Mouse (Mus musculus) heart, adult 2 months (tissue): Measurements from ENCODE around the gene Zscan2. TPM values are rescaled to one million over a fixed set of nuclear protein-coding genes. Genes with fewer than 3 reads are reported as not detected.

Experiments used
- DNase-seq, 2 experiments: peaks; one replicate each; pipeline ENCODE4 v3.0.0; 2021
- H3K27ac ChIP-seq: fragments of 200-600 bp; 2 replicates; pipeline ENCODE4 v1.8.1; 2022
- H3K27me3 ChIP-seq: fragments of 200-500 bp; 2 replicates; pipeline ENCODE4 v1.6.1; 2012; ENCODE audit warnings: mild to moderate bottlenecking, low read length, inconsistent platforms, mixed read lengths; ENCODE audit not compliant: control insufficient read depth, insufficient read depth
- H3K36me3 ChIP-seq: fragments of 200-500 bp; 2 replicates; pipeline ENCODE4 v1.6.1; 2012; ENCODE audit warnings: low read length, inconsistent platforms; ENCODE audit not compliant: control insufficient read depth, insufficient read depth
- H3K4me1 ChIP-seq: fragments of 200-500 bp; 2 replicates; pipeline ENCODE4 v1.6.1; 2011; ENCODE audit warnings: low read length; ENCODE audit not compliant: control insufficient read depth, insufficient read depth
- H3K4me3 ChIP-seq: fragments of 200-600 bp; 2 replicates; pipeline ENCODE4 v1.8.1; 2022
- H3K79me2 ChIP-seq: fragments of 200-500 bp; replicated peaks from 2 replicates; pipeline ENCODE4 v1.6.1; 2012; ENCODE audit warnings: mild to moderate bottlenecking, inconsistent platforms, low read length, moderate library complexity, mixed read lengths; ENCODE audit not compliant: control insufficient read depth, insufficient read depth
- H3K9ac ChIP-seq: fragments of 200-500 bp; 2 replicates; pipeline ENCODE4 v1.6.1; 2012; ENCODE audit warnings: low read depth, mild to moderate bottlenecking, control low read depth, inconsistent platforms, low read length, mixed read lengths
- CTCF ChIP-seq: fragments of 200-600 bp; IDR thresholded peaks from 2 replicates; pipeline ENCODE4 v1.8.1; 2022; ENCODE audit warnings: antibody characterized with exemption, mild to moderate bottlenecking, moderate library complexity
- EP300 ChIP-seq: fragments of 200-500 bp; IDR thresholded peaks from 2 replicates; pipeline ENCODE4 v1.6.1; 2011; ENCODE audit warnings: low read depth, low read length, control low read depth; ENCODE audit not compliant: insufficient read depth
- POLR2A ChIP-seq: fragments of 200-500 bp; IDR thresholded peaks from 2 replicates; pipeline ENCODE4 v1.6.1; 2011; ENCODE audit warnings: mild to moderate bottlenecking, low read depth, low read length, control low read depth; ENCODE audit not compliant: insufficient read depth
- WGBS: fragments of 180-500 bp; shearing (Covaris S2); methylation state at CpG from one replicate; pipeline ENCODE4 v1.1.7; 2018; 5-methylcytosine and 5-hydroxymethylcytosine counted together
- intact Hi-C: fragments of 180-260 bp; cut with DNase I; formaldehyde crosslinking; loops from one replicate; pipeline ENCODE4 v1.15.1; 2025
- polyA plus RNA-seq: library from polyadenylated mRNA; depleted of rRNA; stranded (reverse); fragments of >200 nt; gene quantifications from 2 replicates; pipeline ENCODE4 v1.2.3, GENCODE M21; 2012
- total RNA-seq, 2 experiments: library from RNA; stranded (reverse); gene quantifications; 2 replicates each; pipeline ENCODE4 v1.2.3; 2021

Zscan2 gene
- total and polyA plus RNA-seq, 3 experiments = 3.0 to 6.3 (median 5.7) TPM

DNA sequence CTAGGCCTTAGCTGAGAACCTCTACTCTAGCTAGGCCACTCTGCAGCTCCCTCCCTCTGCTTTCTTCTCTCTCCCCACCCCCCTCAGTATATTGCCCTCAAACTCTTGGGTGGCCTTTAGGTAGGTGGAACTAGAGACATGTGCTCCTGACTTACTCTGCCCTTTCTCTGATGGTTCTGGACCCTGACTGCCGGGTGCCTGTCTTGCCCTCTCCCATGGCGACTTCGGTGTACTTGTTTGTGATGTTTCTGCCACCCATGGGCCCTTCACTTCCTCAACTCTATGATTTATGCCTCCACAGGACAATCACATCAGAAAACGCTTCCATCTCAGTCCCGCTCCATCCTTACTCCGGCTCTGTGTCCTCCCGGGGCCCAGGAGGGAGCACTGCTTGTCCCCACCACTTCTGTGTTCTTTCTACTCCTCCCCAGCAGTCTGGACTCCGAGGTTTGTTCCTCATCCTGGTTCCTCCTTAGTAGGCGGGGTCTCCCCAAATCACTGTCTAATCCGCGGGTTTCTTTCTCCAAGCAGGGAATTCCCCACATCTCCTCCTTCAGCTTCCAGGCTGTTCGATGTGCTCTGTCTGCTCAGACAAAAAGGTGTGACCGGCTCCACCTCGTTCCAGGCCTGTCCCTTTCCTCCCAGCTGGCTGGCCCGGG is 15.0 kb upstream of the Zscan2 start:
- no peaks in the 10 kb centered on the region for H3K36me3 ChIP-seq
- TF ChIP-seq CTCF (no peak), POLR2A (0 out of 2 replicates have a peak, but pooled peaks have one; percentile 14)
- 63% methylated on average over 15 of the region's 15 CpGs for WGBS
- no peaks in the 10 kb centered on the region for H3K79me2 ChIP-seq
- H3K27ac ChIP-seq = no peak overlapping the region
- peak in 1 of 2 experiments; percentile 58 for DNase-seq
- intact Hi-C loops = no loop called here
- peaks cover 3% of the 10 kb centered on the region for H3K4me1 ChIP-seq
- peak overlapping the region; percentile 60 for H3K9ac ChIP-seq
- H3K27me3 ChIP-seq = no peaks in the 10 kb centered on the region
- H3K4me3 ChIP-seq = no peak overlapping the region

DNA sequence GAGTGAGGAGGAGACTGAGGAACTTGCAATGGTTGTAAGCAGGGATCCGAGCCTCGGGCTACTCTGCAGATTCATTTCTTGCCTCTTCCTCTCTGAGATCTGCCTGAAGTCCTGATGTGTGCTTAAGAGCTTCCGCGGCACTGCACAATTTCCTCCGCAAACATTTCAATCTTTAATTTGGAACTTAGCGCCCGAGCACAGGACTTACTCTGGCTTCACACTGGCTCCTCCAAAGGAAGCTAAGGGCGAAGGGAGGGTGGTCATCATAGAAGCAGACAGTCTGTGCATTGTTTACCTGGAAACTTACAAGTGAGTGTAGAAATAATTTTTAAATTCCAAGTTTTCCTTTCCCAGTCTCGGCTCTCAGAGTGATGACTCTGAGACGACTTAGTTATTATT is 14.4 kb upstream of the Zscan2 start:
- H3K27ac ChIP-seq = no peak overlapping the region
- intact Hi-C loops = no loop called here
- H3K36me3 ChIP-seq = no peaks in the 10 kb centered on the region
- WGBS = 81% methylated on average over 10 of the region's 10 CpGs
- peaks cover 3% of the 10 kb centered on the region for H3K4me1 ChIP-seq
- TF ChIP-seq POLR2A (no peak), EP300 (no peak), CTCF (no peak)
- no peak overlapping the region for H3K4me3 ChIP-seq
- DNase-seq = no peak
- H3K9ac ChIP-seq = peak overlapping the region; percentile 60
- no peaks in the 10 kb centered on the region for H3K79me2 ChIP-seq
- H3K27me3 ChIP-seq = no peaks in the 10 kb centered on the region

DNA sequence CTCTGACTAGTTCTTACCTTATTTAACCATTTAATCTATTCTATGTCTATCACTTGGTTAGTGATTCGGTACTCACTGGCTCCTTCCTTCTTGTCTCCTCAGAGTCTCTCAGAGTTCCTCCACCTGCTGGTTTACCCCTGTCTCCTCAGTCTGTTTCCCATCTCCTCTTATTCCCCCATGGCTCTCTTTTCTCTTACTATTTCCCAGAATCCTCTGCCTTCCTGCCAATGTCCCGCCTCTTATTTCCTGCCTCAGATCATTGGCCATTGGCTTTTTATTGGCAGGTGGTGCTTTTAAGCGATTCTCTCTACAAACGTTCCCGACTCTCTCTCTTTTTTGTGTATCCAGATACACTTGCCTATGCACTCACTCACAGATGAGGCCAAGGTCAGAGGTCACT is 14.0 kb upstream of the Zscan2 start:
- intact Hi-C loops = no loop called here
- 88% methylated on average over 5 of the region's 5 CpGs for WGBS
- Histone ChIP-seq H3K4me1 (peaks cover 3% of the 10 kb centered on the region), H3K27ac (no peak overlapping the region), H3K79me2 (no peaks in the 10 kb centered on the region), H3K27me3 (no peaks in the 10 kb centered on the region), H3K9ac (no peak overlapping the region), H3K36me3 (no peaks in the 10 kb centered on the region), H3K4me3 (no peak overlapping the region)
- TF ChIP-seq CTCF (no peak), POLR2A (no peak), EP300 (no peak)
- DNase-seq = no peak

DNA sequence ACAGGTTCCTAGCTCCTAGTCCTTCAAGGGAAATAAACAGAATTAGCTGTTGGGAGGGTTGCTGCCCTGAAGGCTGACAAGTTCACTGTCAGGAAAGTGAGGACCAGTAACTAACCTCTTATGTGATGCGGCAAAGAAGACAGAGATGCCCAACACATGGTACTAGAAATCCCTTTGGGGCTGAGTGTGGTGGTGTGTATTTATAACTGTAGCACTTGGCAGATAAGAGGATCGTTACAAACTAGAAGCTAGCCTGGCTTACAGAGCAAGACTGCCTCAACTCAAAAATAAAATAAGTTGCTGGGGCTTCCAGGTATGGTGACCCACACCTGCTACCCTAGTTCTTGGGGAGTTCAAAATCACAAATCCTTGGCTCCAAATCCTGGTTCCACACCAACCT is 11.5 kb upstream of the Zscan2 start:
- Histone ChIP-seq H3K4me1 (peaks cover 3% of the 10 kb centered on the region), H3K9ac (peak overlapping the region; percentile 56; the same call in 1 of the 2 replicates), H3K27me3 (no peaks in the 10 kb centered on the region), H3K4me3 (no peak overlapping the region), H3K27ac (peak overlapping the region; percentile 75), H3K36me3 (no peaks in the 10 kb centered on the region), H3K79me2 (no peaks in the 10 kb centered on the region)
- intact Hi-C loops = loop anchor here (1.0 to 2.0 kb wide), 3 partner anchors 46 to 120 kb away; no protein-coding TSS in a partner anchor
- TF ChIP-seq POLR2A = no peak
- no peak for TF ChIP-seq CTCF
- TF ChIP-seq EP300 = no peak
- WGBS = 34% methylated on average over 2 of the region's 2 CpGs
- DNase-seq = no peak

GRCm38 (mm10) chr7:80849710-80850109 is 11.0 kb upstream of the Zscan2 start:
- no peaks in the 10 kb centered on the region for H3K27me3 ChIP-seq
- 12% methylated on average over 4 of the region's 4 CpGs for WGBS
- H3K36me3 ChIP-seq = no peaks in the 10 kb centered on the region
- DNase-seq = peak; percentile 38 to 55
- H3K4me1 ChIP-seq = peaks cover 3% of the 10 kb centered on the region
- H3K79me2 ChIP-seq = no peaks in the 10 kb centered on the region
- peak overlapping the region; percentile 56; the same call in 1 of the 2 replicates for H3K9ac ChIP-seq
- TF ChIP-seq EP300 = peak; percentile 93
- TF ChIP-seq CTCF = peak; percentile 99
- no peak for TF ChIP-seq POLR2A
- H3K27ac ChIP-seq = peak overlapping the region; percentile 75
- no peak overlapping the region for H3K4me3 ChIP-seq
- intact Hi-C loops = loop anchor here (1.0 to 2.0 kb wide), 3 partner anchors 47 to 120 kb away; no protein-coding TSS in a partner anchor

DNA sequence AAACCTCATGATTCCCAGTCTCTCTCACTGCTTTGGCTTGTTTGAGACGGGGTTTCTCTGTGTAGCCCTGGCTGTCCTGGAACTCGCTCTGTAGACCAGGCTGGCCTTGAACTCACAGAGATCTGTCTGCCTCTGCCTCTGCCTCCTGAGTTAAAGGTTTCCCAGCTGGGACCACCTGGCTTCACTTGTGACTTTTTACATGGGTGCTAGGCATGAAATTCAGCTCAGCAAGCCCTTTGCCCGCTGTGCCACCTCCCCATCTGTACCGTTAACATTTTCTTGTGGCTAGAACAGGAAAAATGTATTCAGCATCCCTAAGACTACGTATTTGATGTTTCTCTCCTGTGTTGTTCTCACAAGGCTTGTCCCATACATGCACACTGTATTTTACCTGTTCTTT is 10.2 kb upstream of the Zscan2 start:
- H3K79me2 ChIP-seq = no peaks in the 10 kb centered on the region
- H3K9ac ChIP-seq = no peak overlapping the region
- H3K27me3 ChIP-seq = no peaks in the 10 kb centered on the region
- peaks cover 3% of the 10 kb centered on the region for H3K4me1 ChIP-seq
- WGBS = 91% methylated on average over 5 of the region's 5 CpGs
- H3K4me3 ChIP-seq = no peak overlapping the region
- H3K36me3 ChIP-seq = no peaks in the 10 kb centered on the region
- no peak overlapping the region for H3K27ac ChIP-seq
- intact Hi-C loops = no loop called here
- no peak for DNase-seq
- TF ChIP-seq EP300 (no peak), CTCF (no peak), POLR2A (no peak)
